8 mouse cellular contexts compared by ENCODE assay signal in the genomic region with DNA sequence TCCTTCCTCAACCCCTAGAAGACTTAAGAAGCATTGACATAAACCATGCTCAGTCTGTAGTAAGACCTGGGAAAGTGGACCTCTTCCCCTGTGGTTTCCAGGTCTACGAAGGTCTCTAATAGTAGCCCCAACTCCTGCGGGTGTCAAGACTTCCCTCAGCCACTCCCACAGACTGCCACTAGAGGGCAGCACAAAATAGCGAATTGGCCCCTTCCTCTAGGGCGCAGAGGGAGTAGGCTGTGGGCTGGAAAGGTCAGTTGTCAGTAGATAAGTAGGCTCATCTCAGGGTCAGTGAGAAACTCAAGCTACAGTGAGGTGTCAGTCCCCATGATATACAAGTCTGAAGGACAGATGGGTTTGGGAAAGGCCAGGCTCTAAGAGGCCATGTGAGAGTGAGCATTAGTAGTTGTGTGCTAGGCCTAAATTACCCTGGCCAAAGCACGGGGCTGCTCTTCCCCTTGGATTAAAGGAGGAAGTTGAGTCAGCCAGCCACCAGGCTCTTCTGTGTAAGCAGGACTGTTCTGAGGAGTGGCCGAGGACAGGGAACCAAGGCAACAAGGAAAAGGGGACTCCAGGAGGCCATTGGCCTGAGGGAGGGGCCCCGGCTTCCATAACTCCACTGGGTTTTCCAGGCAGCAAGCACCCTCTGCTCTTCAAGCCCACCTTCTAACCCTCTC. TPM values are rescaled to one million over a fixed set of nuclear protein-coding genes. Genes with fewer than 3 reads are reported as not detected.
DNase-seq lines count a peak whose midpoint lies in the region; ATAC-seq and TF ChIP-seq lines count a peak whose summit lies in the region.

No protein-coding gene starts in this region.

- H3K36me3 ChIP-seq in hindbrain, embryonic 16.5 days (ENCODE audit: control insufficient read depth, insufficient read depth, low read length), result no peaks in the 10 kb centered on the region

- 18% methylated on average over 7 of the region's 7 CpGs for WGBS in hindbrain, embryonic 16.5 days

- peak; percentile 98 for TF ChIP-seq CTCF in left cerebral cortex, adult 2 months (IDR thresholded peaks at IDR 0.05)

- DNase-seq in WW6 (ENCODE audit: low read depth, low spot score), result peak; percentile 56
- peak; percentile 88 for DNase-seq in cerebellum, adult 9-11 months
- peak; percentile 76 to 82 for DNase-seq in frontal cortex, postnatal 36 days (ENCODE audit: low spot score in 2 of 2)
- DNase-seq in left cerebral cortex, adult 2 months (ENCODE audit: extremely low spot score in 1 of 2, low spot score in 2 of 2), result peak; percentile 76 to 83
- peak; percentile 69 to 86 for DNase-seq in right cerebral cortex, postnatal 10 days (ENCODE audit: low spot score in 2 of 2)
- DNase-seq in urinary bladder, postnatal 36 days (ENCODE audit: low spot score in 2 of 2), result peak; percentile 67 to 76

- no peaks in the 10 kb centered on the region for H3K9me3 ChIP-seq in hindbrain, embryonic 16.5 days (ENCODE audit: control insufficient read depth, low read length)

- peak overlapping the region; percentile 70 for H3K9ac ChIP-seq in hindbrain, embryonic 16.5 days (ENCODE audit: low read depth, low read length)

- peak overlapping the region; percentile 48; the same call in 1 of the 2 replicates for H3K4me3 ChIP-seq in hindbrain, embryonic 16.5 days (ENCODE audit: low read length)
- peak overlapping the region; percentile 60 for H3K4me3 ChIP-seq in left cerebral cortex, adult 2 months

- peak overlapping the region; percentile 73 for H3K4me2 ChIP-seq in hindbrain, embryonic 16.5 days (ENCODE audit: low read length)

- peak overlapping the region; percentile 72 for H3K27ac ChIP-seq in hindbrain, embryonic 16.5 days (ENCODE audit: low read depth, low read length)
- peak overlapping the region; percentile 96 for H3K27ac ChIP-seq in left cerebral cortex, adult 2 months

- no peaks in the 10 kb centered on the region for H3K27me3 ChIP-seq in hindbrain, embryonic 16.5 days (replicated peaks; ENCODE audit: control insufficient read depth, insufficient read depth, low read length)

- ATAC-seq in hindbrain, embryonic 16.5 days, result no peak
- peak; percentile 62 for ATAC-seq in megakaryocyte-erythroid progenitor cell, adult 5-6 weeks (replicated peaks; ENCODE audit: low FRiP score, low TSS enrichment, poor library complexity, severe bottlenecking)

- intact Hi-C loops in left cerebral cortex, adult 2 months (cut with DNase I), result loop anchor here (2.0 to 10.0 kb wide), 3 partner anchors 133 to 289 kb away; partner anchors contain the start of genes Gm42742, Prrt2 and Sez6l2

- peaks cover 26% of the 10 kb centered on the region for H3K4me1 ChIP-seq in hindbrain, embryonic 16.5 days (ENCODE audit: control insufficient read depth, insufficient read depth, low read depth, low read length)

RNA-seq across cellular contexts. Expression of gene 4930451I11Rik, which starts 9.5 kb away (rescaled TPM):
- 0.49 TPM in 1 of 2 replicates, not detected in the other for polyA plus RNA-seq in hindbrain, embryonic 16.5 days (2015; fragmentation: Nextera tagmentation; extraction: Ambion mirVana)
- not detected for total RNA-seq in left cerebral cortex, adult 2 months (2021)
- total RNA-seq in megakaryocyte-erythroid progenitor cell, adult 5-6 weeks (2014; fragmentation: Nextera tagmentation), result not detected in 2 replicates
- total RNA-seq in megakaryocyte-erythroid progenitor cell, adult 5-6 weeks (2017), result not detected in 2 replicates

RNA-seq across cellular contexts. Expression of gene Fam57b, which starts 24.5 kb away (rescaled TPM):
- 52.8 and 59.4 TPM in 2 replicates for polyA plus RNA-seq in hindbrain, embryonic 16.5 days (2015; fragmentation: Nextera tagmentation; extraction: Ambion mirVana)
- 10 to 100 TPM; 71.6 to 77.4 TPM for total RNA-seq in left cerebral cortex, adult 2 months (2021)
- 0.61 TPM in 1 of 2 replicates, not detected in the other for total RNA-seq in megakaryocyte-erythroid progenitor cell, adult 5-6 weeks (2014; fragmentation: Nextera tagmentation)
- 0.42 TPM in 1 of 2 replicates, not detected in the other for total RNA-seq in megakaryocyte-erythroid progenitor cell, adult 5-6 weeks (2017)

RNA-seq across cellular contexts. Expression of gene Doc2a, which starts 25.2 kb away (rescaled TPM):
- 31.1 and 34.0 TPM in 2 replicates for polyA plus RNA-seq in hindbrain, embryonic 16.5 days (2015; fragmentation: Nextera tagmentation; extraction: Ambion mirVana)
- 10 to 100 TPM; 46.9 to 51.7 TPM for total RNA-seq in left cerebral cortex, adult 2 months (2021)
- total RNA-seq in megakaryocyte-erythroid progenitor cell, adult 5-6 weeks (2014; fragmentation: Nextera tagmentation), result not detected in 2 replicates
- total RNA-seq in megakaryocyte-erythroid progenitor cell, adult 5-6 weeks (2017), result not detected in 2 replicates

RNA-seq across cellular contexts. Expression of gene Ppp4c, which starts 29.7 kb away (rescaled TPM):
- polyA plus RNA-seq in hindbrain, embryonic 16.5 days (2015; fragmentation: Nextera tagmentation; extraction: Ambion mirVana), result 157 and 165 TPM in 2 replicates
- 10 to 100 TPM; 50.4 TPM for total RNA-seq in left cerebral cortex, adult 2 months (2021)
- 176 and 189 TPM in 2 replicates for total RNA-seq in megakaryocyte-erythroid progenitor cell, adult 5-6 weeks (2014; fragmentation: Nextera tagmentation)
- total RNA-seq in megakaryocyte-erythroid progenitor cell, adult 5-6 weeks (2017), result 104 and 127 TPM in 2 replicates

RNA-seq across cellular contexts. Expression of gene Hirip3, which starts 39.8 kb away (rescaled TPM):
- 21.1 and 23.6 TPM in 2 replicates for polyA plus RNA-seq in hindbrain, embryonic 16.5 days (2015; fragmentation: Nextera tagmentation; extraction: Ambion mirVana)
- 10 to 100 TPM; 36.6 to 40.9 TPM for total RNA-seq in left cerebral cortex, adult 2 months (2021)
- total RNA-seq in megakaryocyte-erythroid progenitor cell, adult 5-6 weeks (2014; fragmentation: Nextera tagmentation), result 51.6 and 123 TPM in 2 replicates
- total RNA-seq in megakaryocyte-erythroid progenitor cell, adult 5-6 weeks (2017), result 327 and 333 TPM in 2 replicates

Comparison
In these comparisons a context has a peak if more than half of its experiments do, and no peak if none do; other contexts are left out.
1. RNA of gene Fam57b, which starts 24.5 kb away (total RNA-seq): 71.6 to 77.4 TPM in left cerebral cortex, adult 2 months; 0.42 to 0.61 TPM in megakaryocyte-erythroid progenitor cell, adult 5-6 weeks; every median in the first group is over 10 times any median in the second.
2. RNA of gene Doc2a, which starts 25.2 kb away (total RNA-seq): 46.9 to 51.7 TPM in left cerebral cortex, adult 2 months; not detected in megakaryocyte-erythroid progenitor cell, adult 5-6 weeks; every median in the first group is over 10 times any median in the second.
3. Peak in every context shown above with its lines, with median percentiles within 50 percentile points of each other: DNase-seq.